Mouse (Mus musculus) urinary bladder, postnatal 4 days (tissue): ENCODE results near the gene Asb16.
"Not testable (repeated sequence)": the region's sequence is repeated elsewhere in the genome, so short reads cannot be mapped to it uniquely, and the experiment has no call there.

ENCODE experiments used
- DNase-seq, 2 experiments: peaks; one replicate each; pipeline ENCODE4 v3.0.0; 2021 to 2022; ENCODE audit warnings: low spot score in 2 of 2

The Asb16 gene

GRCm38 (mm10) chr11:102241874-102242273 lies 26.7 kb upstream of the Asb16 start:
- DNase-seq = no peak

DNA sequence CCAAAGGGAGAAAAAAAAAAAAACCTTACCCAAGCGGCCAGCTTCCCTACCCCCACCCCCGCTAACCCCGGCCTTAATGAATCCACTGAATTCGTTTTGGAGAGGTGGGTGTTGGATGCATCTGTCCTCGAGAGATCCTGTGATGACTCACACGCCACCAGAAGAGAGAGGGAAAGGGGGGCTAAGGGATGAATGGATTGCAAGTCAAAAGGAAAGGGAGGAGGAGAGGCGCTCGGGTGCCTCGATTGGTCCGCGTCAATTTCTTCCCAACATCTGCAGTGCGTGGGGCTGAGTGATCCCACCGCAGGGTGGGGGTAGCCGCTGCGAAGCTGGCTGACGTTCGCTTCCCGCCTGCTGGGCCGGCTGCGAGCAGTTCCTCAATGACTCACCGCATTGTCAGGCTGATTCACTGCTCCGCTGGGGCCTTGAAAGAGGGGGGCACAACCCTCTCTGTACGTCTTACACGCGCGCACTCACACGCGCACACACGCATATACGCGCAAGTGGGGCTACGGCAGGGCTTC lies 23.6 kb upstream of the Asb16 start:
- peak; percentile 70 to 75 for DNase-seq

GRCm38 (mm10) chr11:102245581-102246272 lies 22.8 kb upstream of the Asb16 start:
- no peak for DNase-seq

DNA sequence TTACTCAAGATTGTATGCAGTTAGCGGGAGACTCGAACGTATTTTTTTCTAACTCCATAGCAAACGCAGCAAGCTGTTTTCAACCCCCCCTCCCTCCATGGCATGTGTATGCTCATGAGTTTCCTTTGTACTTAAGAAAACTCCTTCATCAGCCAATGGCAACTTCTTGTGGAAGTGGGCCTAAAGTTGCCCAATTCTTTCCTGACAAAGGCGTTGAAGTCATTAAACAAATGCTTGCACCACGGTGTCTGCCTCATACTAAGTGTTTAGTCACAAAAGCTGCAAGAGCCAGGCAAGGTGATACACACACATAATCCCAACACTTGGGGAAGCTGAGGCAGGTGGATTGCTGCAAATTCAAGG lies 22.3 kb upstream of the Asb16 start:
- no peak for DNase-seq

GRCm38 (mm10) chr11:102246871-102247270 lies 21.7 kb upstream of the Asb16 start:
- no peak for DNase-seq

- DNase-seq = peak; percentile 82 to 94
Measured at GRCm38 (mm10) chr11:102248630-102249230, 19.8 kb upstream of the Asb16 start, which contains the start of gene BC030867. Gene BC030867 (plus strand): TSS chr11:102248882.

GRCm38 (mm10) chr11:102249351-102250090 lies 19.0 kb upstream of the Asb16 start:
- DNase-seq = no peak

- DNase-seq = no peak
Measured at GRCm38 (mm10) chr11:102257514-102257913, 11.0 kb upstream of the Asb16 start.

GRCm38 (mm10) chr11:102258095-102258494 lies 10.4 kb upstream of the Asb16 start:
- DNase-seq = no peak

DNA sequence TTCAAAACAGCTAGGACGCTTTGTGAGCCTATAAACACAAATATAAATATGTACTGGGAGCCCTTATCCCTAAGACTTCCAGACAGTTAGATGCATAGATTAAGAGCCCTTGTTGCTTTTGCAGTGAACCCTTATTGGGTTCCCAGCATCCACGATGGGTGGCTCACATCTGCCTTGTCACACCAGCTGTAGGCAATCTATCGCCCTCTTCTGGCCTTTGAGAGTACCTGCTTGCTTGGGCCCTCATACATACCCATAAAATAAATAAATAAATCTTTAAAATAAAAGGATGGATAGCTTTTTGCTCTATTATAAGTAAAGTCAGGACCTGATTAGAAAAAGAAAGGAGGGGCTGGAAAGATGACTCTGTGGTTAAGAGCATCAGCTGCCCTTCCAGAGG lies 10.0 kb upstream of the Asb16 start:
- no peak for DNase-seq

- no peak for DNase-seq
Measured at GRCm38 (mm10) chr11:102263211-102263610, 5.3 kb upstream of the Asb16 start.

- DNase-seq = no peak
Measured at GRCm38 (mm10) chr11:102265816-102266215, 2.7 kb upstream of the Asb16 start.

DNA sequence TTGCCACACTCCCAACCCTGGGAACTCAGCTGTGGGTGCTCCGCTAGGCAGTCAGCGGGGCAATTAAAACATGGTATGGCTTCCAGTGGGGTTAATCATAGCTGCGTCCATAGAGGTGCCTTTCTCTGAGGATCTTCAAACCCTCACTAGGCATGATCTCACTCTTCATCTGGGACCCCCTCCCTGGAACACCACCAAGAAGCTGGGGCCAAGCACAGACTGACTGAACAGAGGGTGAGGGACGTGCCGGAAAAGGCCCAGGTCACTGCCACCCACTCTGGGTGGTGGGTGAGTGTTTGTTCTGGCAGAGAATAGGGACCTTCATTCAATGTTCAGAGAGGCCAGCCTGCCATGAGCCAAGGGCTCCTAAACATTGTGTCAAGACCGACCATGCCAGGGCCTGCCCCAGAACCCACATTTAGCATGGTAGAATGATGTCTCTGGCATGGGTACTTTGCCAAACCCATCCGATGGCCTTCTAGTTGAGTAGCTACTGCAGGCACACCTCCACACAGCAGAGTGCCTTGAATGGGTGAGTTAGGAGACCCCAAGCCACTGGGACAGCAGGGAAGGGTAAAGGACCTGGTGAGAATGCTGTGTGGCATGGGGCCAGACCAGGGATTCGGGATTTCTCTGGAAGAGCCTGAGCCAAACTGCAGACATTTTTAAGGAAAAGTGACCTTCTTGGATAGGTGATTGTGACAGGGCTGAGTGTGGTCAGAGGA lies 1.8 kb upstream of the Asb16 start:
- DNase-seq = no peak

GRCm38 (mm10) chr11:102267480-102267879 lies 1.1 kb upstream of the Asb16 start:
- peak; percentile 72 to 76 for DNase-seq

GRCm38 (mm10) chr11:102276411-102276915 lies 7.9 kb downstream of the Asb16 start:
- peak in 1 of 2 experiments; percentile 58 for DNase-seq

DNA sequence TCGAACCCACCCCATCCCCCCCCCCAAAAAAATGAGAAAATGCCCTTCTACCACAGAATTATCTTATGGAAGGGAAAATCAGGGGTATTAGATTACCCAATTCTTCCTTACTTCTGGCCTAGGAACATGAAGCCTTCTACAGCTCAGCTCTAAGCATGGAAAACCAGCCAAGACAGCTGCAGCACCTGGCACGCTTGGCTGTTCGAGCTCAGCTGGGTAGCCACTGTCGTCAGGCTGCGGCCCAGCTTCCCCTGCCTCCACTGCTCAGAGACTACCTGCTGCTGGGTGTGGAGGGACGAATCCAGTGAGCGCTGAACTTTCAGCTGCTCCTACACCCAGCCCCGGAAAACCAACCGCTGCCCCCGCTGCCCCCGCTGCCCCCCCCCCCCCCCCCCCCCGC lies 9.2 kb downstream of the Asb16 start:
- DNase-seq = no peak

DNA sequence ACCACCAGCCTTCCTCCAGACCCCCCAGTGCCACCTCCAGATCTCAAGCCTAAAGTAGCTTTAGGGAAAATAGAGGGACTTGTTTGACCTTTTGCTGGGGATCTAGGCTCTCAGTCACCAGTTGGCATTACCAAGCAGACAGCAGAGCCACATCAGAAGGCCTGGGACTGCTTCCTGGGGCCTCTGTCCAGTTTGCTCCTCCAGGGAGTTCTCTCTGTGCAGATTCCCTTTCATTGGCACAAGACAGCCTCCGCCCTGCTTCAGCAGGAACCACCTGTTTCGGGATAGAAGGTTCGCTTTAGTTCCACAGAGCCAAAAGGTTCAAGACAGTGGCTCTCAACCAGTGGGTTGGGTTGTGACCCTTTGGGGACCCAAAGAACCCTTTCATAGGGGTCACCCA lies 11.1 kb downstream of the Asb16 start:
- DNase-seq = no peak

DNA sequence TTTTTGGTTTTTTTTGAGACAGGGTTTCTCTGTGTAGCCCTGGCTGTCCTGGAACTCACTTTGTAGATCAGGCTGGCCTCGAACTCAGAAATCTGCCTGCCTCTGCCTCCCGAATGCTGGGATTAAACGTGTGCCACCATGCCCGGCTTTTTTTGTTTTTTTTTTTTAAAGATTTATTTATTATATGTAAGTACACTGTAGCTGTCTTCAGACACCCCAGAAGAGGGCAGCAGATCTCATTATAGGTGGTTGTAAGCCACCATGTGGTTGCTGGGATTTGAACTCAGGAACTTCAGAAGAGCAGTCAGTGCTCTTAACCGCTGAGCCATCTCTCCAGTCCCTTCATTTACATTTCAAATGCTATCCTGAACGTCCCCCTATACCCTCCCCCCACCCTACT lies 11.7 kb downstream of the Asb16 start:
- not testable (repeated sequence) for DNase-seq

DNA sequence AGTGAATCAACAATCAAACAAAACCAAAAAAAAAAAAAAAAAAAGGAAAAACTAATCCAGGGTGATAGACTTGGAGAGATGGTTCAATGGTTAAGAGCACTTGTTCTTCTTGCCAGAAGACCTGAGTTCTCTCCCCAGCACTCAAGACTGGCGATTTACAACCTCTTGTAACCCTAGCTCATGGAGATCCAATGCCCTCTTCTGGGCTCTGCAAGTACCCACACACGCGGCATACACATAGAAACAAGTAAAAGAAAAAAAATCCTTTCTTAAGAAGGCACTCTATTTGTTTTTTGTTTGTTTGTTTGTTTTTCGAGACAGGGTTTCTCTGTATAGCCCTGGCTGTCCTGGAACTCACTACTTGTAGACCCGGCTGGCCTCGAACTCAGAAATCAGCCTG lies 15.4 kb downstream of the Asb16 start:
- no peak for DNase-seq

GRCm38 (mm10) chr11:102284501-102285094 lies 16.1 kb downstream of the Asb16 start, which contains the start of gene Tmub2:
Gene Tmub2 (plus strand): TSS chr11:102284931.
- DNase-seq = peak; percentile 92 to 95
